Mouse (Mus musculus): ENCODE data around the gene 1110008L16Rik. TPM values are rescaled to one million over a fixed set of nuclear protein-coding genes. Genes with fewer than 3 reads are reported as not detected.
"Not testable (repeated sequence)": the region's sequence is repeated elsewhere in the genome, so short reads cannot be mapped to it uniquely, and the experiment has no call there.

Gene 1110008L16Rik
- polyA plus RNA-seq, 1 experiment from 2014 or later: 8.0 TPM

GRCm38 (mm10) chr12:55384826-55385225 lies 85.4 kb downstream of the 1110008L16Rik start:
- Histone ChIP-seq H3K9me3 (replicated peaks) (no peaks in the 10 kb centered on the region), H3K27ac (no peak overlapping the region), H3K27me3 (no peaks in the 10 kb centered on the region), H3K36me3 (no peaks in the 10 kb centered on the region), H3K9ac (no peak overlapping the region), H3K4me2 (no peak overlapping the region), H3K4me3 (no peak overlapping the region), H3K4me1 (replicated peaks) (peaks cover 17% of the 10 kb centered on the region)
- no peak for ATAC-seq (replicated peaks; ENCODE audit: insufficient number of reproducible peaks, insufficient read depth, low FRiP score, low read depth)
- WGBS: 82% methylated on average over 3 of the region's 3 CpGs

- no peak overlapping the region for H3K9ac ChIP-seq
- H3K27ac ChIP-seq: peak overlapping the region; percentile 15; the same call in 1 of the 2 replicates
- H3K27me3 ChIP-seq: no peaks in the 10 kb centered on the region
- no peak overlapping the region for H3K4me3 ChIP-seq
- H3K4me1 ChIP-seq (replicated peaks): peaks cover 19% of the 10 kb centered on the region
- ATAC-seq (replicated peaks; ENCODE audit: insufficient number of reproducible peaks, insufficient read depth, low FRiP score, low read depth): no peak
- H3K4me2 ChIP-seq: no peak overlapping the region
- no peaks in the 10 kb centered on the region for H3K9me3 ChIP-seq (replicated peaks)
- H3K36me3 ChIP-seq: no peaks in the 10 kb centered on the region
- 61% methylated on average over 6 of the region's 6 CpGs for WGBS
Measured at GRCm38 (mm10) chr12:55385931-55386330, 86.6 kb downstream of the 1110008L16Rik start.

- H3K9me3 ChIP-seq (replicated peaks): no peaks in the 10 kb centered on the region
- 76% methylated on average over 9 of the region's 9 CpGs for WGBS
- H3K36me3 ChIP-seq: no peaks in the 10 kb centered on the region
- H3K4me1 ChIP-seq (replicated peaks): peaks cover 19% of the 10 kb centered on the region
- no peak for ATAC-seq (replicated peaks; ENCODE audit: insufficient number of reproducible peaks, insufficient read depth, low FRiP score, low read depth)
- no peak overlapping the region for H3K27ac ChIP-seq
- H3K4me3 ChIP-seq: no peak overlapping the region
- H3K9ac ChIP-seq: 0 out of 2 replicates have a peak overlapping the region, but pooled peaks have one; percentile 2
- no peak overlapping the region for H3K4me2 ChIP-seq
- no peaks in the 10 kb centered on the region for H3K27me3 ChIP-seq
Measured at GRCm38 (mm10) chr12:55386456-55386855, 87.1 kb downstream of the 1110008L16Rik start.

DNA sequence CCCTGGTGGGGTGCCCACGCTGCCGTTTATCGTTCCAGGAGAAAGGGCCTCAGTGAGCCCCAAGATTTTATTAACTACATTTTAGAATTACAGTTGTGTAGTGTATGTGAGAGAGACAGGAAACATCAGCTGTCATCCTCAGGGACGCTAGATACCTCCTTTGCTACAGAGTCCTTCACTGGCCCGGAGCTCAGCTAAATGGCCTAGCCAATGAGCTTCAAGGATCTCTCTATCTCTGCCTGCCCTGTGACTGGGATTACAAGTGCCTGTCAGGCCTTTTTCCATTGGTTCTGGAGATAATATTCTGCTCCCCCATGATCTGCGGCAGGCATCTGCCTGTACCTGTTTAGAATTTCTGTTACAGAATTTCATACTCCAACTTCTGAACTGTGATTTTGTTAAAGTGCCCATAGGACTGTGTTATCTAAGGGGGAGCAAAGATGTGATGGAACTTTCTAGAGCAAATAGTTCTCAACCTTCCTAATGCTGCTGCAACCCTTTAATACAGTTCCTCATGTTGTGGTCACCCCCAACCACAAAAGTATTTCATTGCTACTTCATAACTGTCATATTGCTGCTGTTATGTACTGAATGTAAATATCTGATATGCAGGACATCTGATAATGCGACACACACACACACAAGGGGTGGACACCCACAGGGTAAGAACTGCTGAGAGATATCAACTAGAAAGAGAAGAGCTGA lies 87.9 kb downstream of the 1110008L16Rik start:
- Histone ChIP-seq H3K4me2 (no peak overlapping the region), H3K27me3 (no peaks in the 10 kb centered on the region), H3K9me3 (replicated peaks) (no peaks in the 10 kb centered on the region), H3K4me1 (replicated peaks) (peaks cover 19% of the 10 kb centered on the region), H3K9ac (no peak overlapping the region), H3K4me3 (no peak overlapping the region), H3K27ac (no peak overlapping the region), H3K36me3 (no peaks in the 10 kb centered on the region)
- no peak for ATAC-seq (replicated peaks; ENCODE audit: insufficient number of reproducible peaks, insufficient read depth, low FRiP score, low read depth)
- 52% methylated on average over 7 of the region's 7 CpGs for WGBS

DNA sequence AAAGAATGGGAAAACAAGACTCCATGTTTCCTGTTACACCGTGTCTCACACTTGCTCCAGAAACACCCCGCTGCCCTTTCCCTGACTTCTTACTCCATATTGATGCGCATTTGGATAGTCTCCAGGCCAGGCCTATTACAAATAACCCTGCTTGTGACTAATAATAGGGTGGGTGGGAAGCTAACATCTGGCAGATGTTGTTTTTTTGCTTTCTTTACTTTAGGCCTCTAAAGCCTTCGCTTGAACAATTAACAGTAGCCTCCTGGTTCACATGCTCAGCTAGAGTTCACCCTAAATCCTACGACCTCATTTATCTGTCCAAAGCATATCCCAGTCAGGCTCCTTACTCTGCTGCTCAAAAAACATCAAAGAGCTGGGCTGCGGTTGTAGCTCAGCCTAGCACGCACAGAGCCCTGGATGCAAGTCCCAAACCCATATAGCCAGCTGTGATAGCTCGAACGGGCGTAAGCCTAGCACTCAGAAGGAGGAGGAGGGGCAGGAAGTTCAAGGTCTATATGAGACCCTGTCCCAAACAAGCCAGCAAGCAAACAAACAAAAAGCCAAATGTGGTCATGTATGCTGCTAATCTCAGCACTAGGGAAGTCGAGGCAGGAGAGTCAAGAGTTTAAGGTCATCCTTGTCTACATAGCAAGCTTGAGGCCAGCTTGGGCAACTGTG lies 88.5 kb downstream of the 1110008L16Rik start:
- Histone ChIP-seq H3K36me3 (no peaks in the 10 kb centered on the region), H3K9me3 (replicated peaks) (no peaks in the 10 kb centered on the region), H3K9ac (no peak overlapping the region), H3K4me3 (no peak overlapping the region), H3K4me2 (no peak overlapping the region), H3K27ac (no peak overlapping the region), H3K27me3 (no peaks in the 10 kb centered on the region), H3K4me1 (replicated peaks) (peaks cover 19% of the 10 kb centered on the region)
- 62% methylated on average over 11 of the region's 11 CpGs for WGBS
- ATAC-seq (replicated peaks; ENCODE audit: insufficient number of reproducible peaks, insufficient read depth, low FRiP score, low read depth): 0 out of 2 replicates have a peak, but pooled peaks have one; percentile 47

DNA sequence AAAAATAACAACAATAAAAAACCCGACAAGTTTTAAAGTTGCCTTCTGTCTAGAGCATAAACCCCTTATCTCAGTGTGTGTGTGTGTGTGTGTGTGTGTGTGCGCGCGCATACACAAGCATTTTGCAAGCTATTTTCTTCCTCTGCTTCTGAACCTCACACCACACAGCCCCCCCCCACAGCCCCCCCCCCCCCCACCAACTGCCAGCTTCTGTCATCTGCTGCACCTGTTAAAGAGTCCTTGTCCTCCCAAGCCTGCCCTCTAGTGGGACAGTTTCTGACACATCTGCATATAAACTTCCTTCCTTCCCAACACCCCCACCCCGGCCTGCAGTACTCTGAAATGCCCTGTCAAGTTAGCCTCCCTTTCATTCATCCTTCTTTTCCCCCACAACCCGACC lies 89.1 kb downstream of the 1110008L16Rik start:
- H3K4me1 ChIP-seq (replicated peaks): peaks cover 19% of the 10 kb centered on the region
- no peaks in the 10 kb centered on the region for H3K9me3 ChIP-seq (replicated peaks)
- 56% methylated on average over 6 of the region's 6 CpGs for WGBS
- H3K27me3 ChIP-seq: no peaks in the 10 kb centered on the region
- no peaks in the 10 kb centered on the region for H3K36me3 ChIP-seq
- no peak overlapping the region for H3K4me2 ChIP-seq
- H3K27ac ChIP-seq: no peak overlapping the region
- no peak for ATAC-seq (replicated peaks; ENCODE audit: insufficient number of reproducible peaks, insufficient read depth, low FRiP score, low read depth)
- H3K4me3 ChIP-seq: no peak overlapping the region
- H3K9ac ChIP-seq: no peak overlapping the region

GRCm38 (mm10) chr12:55389132-55390081 lies 90.0 kb downstream of the 1110008L16Rik start:
- H3K27me3 ChIP-seq: no peaks in the 10 kb centered on the region
- peaks cover 14% of the 10 kb centered on the region for H3K4me1 ChIP-seq (replicated peaks)
- H3K36me3 ChIP-seq: no peaks in the 10 kb centered on the region
- no peaks in the 10 kb centered on the region for H3K9me3 ChIP-seq (replicated peaks)
- no peak overlapping the region for H3K4me2 ChIP-seq
- peak overlapping the region; percentile 12; the same call in 1 of the 2 replicates for H3K27ac ChIP-seq
- WGBS: 63% methylated on average over 17 of the region's 17 CpGs
- H3K9ac ChIP-seq: no peak overlapping the region
- H3K4me3 ChIP-seq: no peak overlapping the region
- no peak for ATAC-seq (replicated peaks; ENCODE audit: insufficient number of reproducible peaks, insufficient read depth, low FRiP score, low read depth)

GRCm38 (mm10) chr12:55392120-55392519 lies 92.7 kb downstream of the 1110008L16Rik start:
- no peak overlapping the region for H3K4me2 ChIP-seq
- H3K4me1 ChIP-seq (replicated peaks): peaks cover 10% of the 10 kb centered on the region
- no peak for ATAC-seq (replicated peaks; ENCODE audit: insufficient number of reproducible peaks, insufficient read depth, low FRiP score, low read depth)
- H3K36me3 ChIP-seq: no peaks in the 10 kb centered on the region
- no peak overlapping the region for H3K4me3 ChIP-seq
- no peak overlapping the region for H3K9ac ChIP-seq
- no peak overlapping the region for H3K27ac ChIP-seq
- no peaks in the 10 kb centered on the region for H3K9me3 ChIP-seq (replicated peaks)
- no peaks in the 10 kb centered on the region for H3K27me3 ChIP-seq

- no peak for ATAC-seq (replicated peaks; ENCODE audit: insufficient number of reproducible peaks, insufficient read depth, low FRiP score, low read depth)
- WGBS: 77% methylated on average over 11 of the region's 11 CpGs
- Histone ChIP-seq H3K4me1 (replicated peaks) (peaks cover 13% of the 10 kb centered on the region), H3K9me3 (replicated peaks) (no peaks in the 10 kb centered on the region), H3K27ac (no peak overlapping the region), H3K36me3 (no peaks in the 10 kb centered on the region), H3K27me3 (no peaks in the 10 kb centered on the region), H3K4me2 (no peak overlapping the region), H3K9ac (no peak overlapping the region), H3K4me3 (no peak overlapping the region)
Measured at GRCm38 (mm10) chr12:55392733-55393577, 93.6 kb downstream of the 1110008L16Rik start.

- peaks cover 15% of the 10 kb centered on the region for H3K4me1 ChIP-seq (replicated peaks)
- not testable (repeated sequence) for H3K27ac ChIP-seq; H3K27me3 ChIP-seq; H3K4me3 ChIP-seq; H3K36me3 ChIP-seq; H3K9ac ChIP-seq; ATAC-seq (replicated peaks; ENCODE audit: insufficient number of reproducible peaks, insufficient read depth, low FRiP score, low read depth); H3K9me3 ChIP-seq (replicated peaks); H3K4me2 ChIP-seq
- 92% methylated on average over 14 of the region's 14 CpGs for WGBS
Measured at GRCm38 (mm10) chr12:55395601-55396000, 96.2 kb downstream of the 1110008L16Rik start.

All from heart, embryonic 15.5 days (tissue).